Mouse (Mus musculus): ENCODE measurements at regions not wholly inside any gene's neighbourhood (a gene's known extent, or its start where the extent isn't known, plus 50 kb on each side); places are given as distances from the start of the nearest gene placed in this dataset.

DNA sequence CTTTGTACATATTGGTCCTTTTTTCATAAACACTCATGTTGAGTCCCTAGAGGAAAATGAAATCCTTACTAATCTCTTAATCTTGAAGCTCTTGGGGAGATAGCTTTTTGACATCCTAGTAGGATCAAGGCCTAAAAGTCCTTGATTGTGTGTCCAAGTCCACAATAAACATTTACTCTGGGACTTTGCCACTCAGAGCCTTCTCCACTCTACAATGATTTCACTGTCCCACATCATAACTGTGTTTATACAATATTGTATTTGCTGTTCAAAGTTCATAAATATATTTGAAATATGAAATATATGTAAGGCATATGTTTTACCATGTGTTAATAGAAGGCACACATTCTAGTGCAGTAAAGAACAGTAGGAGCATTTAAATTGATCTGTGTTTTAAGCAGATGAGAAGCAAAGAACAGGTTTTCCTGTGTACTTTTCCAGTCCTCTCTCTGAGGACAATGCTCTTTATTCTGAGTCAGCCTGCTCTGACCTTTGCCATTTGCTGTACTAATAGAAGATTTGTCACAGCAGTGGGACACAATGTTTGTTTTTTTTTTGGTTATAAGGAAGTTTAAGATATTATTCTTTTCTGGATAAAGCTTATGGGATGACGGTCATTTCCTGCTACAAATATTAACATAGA is 130.7 kb upstream of the Gprin3 start:
- no peak for DNase-seq

DNA sequence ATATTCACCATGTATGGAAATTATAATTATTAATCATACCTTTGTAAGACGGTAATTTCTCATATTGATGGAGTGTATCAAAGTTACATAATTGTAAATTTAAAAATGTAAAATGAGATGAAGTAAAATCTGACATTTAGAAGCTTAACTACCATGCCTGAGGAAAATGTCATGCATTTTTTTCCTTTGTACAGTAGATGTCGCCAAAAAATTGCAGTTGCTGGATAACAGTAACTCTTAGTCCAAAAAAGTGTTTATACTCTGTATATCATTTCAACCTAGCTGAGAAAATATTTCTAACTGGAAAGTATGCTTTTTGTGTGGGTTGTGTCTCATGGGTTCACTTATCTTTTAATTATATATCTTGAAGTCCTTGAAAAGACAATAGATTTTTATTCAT is 110.9 kb upstream of the Gprin3 start:
- DNase-seq = no peak

DNA sequence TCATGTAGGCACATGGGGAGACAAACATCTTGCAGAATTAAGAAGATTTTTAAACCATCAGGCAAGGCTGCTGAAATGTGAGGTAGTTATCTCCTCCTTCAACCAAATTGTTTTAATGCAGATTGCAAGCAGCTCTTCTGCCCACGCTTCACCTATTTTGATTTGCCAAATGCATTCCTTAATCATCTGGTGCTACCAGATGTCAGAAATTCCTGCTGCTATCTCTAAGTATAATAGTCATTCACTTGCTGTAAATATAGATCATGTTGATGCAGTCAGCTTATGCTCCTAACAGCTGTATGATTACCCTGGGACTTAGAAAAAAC is 98.8 kb upstream of the Gprin3 start:
- DNase-seq = no peak

DNA sequence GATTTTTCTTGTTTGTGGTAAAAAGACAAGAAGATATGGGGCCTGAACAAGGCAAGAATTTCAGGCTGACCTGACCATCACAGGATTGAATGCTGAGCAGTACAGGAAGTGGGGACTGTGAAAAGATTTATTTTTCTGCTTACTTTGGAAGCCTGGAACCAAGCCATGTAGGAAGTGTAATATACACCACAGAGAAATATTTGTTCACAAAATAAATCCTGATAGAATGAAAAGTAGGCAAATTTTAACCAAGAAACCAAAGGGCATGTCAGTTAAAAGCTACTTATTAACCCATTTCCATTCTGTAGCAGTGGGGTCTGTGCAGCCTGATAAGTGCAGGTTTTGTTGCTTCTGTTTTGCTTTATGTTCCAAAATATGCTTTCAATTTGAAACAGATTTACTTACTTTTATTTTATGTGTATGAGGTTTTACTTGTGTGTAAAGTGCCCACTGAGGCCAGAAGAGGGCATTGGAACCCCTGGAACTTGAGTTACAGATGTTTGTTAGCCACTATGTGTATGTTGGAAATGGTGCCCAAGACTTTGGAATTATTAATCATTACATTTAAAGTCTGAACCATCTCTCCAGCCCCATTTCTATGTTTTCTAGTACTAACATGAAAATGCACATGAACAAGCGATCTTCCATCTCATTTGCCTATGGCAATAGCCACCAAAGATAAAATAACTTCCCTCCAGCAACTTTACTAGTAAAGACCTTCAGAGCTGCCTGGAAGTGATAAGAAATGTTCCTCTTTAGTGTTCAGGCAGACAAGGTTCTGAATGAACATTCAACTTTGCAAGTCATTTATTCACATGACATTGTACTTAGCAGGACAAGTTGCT is 98.2 kb upstream of the Gprin3 start:
- no peak for DNase-seq

DNA sequence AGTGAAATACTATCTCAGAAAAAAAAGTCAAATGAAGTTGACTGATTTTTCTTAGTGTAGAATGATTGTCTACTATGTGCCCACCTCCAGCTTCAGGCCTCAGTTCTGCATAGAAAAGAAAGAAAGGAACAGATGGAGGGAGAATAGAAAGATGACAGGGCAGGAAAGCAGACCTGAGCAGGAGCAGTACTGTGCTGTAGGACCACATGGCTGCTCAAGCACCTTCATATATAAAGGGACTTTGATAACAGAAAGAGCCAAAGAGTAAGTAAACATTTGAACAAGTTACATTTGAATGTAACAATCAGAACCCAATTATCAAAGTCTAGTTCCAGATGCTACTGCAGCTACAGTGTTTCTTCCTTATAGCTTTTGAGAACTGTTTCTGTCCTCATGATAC is 96.9 kb upstream of the Gprin3 start:
- no peak for DNase-seq

DNA sequence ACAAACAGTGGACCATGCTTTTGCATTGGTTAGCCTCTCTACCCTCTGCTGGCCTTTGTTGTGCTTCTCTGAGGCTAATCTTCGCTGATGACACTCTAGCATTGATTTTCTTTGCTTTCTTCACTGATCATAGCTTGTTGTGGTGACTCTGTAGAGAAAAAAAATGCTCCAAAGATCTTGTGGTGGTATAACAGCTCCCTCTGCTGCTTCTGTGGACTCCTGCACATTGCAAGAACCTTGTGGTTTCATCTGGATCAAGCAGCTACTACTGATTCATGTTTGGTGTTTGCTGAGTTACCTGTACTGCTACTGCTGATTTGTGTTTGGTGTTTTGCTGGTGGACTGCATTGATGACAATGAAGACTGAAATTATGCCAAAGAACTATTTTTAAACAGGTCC is 74.7 kb upstream of the Gprin3 start:
- peak; percentile 5 for DNase-seq

DNA sequence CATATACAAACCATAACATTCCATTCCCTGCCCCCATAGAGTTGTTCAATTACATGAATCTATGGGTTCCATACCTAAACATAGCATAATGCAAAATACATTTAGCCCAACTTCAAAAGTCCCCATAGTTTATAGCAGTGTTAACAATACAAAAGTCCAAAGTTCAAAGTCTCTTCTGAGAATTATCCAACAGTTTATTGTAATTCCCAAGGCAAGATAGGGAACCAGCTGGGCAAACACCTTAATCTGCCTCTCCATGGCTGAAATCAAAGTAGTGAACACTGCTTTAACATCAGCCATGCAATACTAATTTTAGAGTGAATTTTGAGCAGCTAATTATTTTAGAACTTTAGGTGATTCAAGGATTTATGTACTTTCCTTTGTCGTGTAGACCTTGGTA is 72.7 kb upstream of the Gprin3 start:
- no peak for DNase-seq

DNA sequence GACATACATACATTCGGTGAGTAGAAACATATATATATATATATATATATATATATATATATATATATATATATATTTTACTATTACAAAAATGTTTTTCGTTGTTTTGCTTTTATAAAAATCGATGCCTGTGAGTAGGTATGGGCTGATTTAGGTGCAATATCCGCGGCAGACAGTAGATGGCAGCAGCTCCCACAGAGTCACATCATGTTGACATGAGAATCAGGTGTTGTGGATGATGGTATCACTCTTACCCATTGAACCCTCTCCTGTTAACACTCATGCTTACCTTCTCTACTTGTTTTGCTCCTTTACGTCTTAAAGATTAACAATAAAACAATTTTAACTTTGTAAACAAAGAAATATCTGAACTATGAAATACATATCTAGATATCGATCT is 72.0 kb upstream of the Gprin3 start:
- peak; percentile 63 for DNase-seq

DNA sequence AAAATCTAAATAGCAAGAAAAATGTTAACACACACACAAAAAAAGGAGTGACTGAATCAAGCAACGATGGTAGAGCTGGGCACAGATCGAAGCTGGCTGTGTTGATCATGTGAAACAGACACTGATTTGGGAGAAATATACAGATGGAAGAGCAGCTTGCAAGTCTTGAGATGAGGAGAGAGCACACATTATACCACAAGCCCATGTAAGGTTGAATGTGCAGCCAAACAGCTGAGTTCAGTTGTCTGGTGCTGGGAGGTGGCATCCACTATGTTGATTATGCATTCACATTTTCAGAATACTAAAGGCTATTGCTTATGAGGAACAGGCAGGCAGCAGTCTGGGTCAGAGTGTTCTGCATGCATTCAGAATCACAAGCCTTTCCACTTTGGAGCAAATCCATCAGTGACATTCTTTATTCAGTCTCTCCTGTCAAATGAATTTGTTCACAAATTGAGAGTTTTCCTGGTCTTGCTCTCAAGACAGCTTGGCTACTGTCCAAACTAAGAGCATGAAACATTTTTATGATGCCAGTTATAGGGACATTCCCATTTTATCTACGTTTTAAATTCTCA is 63.0 kb upstream of the Gprin3 start:
- no peak for DNase-seq

DNA sequence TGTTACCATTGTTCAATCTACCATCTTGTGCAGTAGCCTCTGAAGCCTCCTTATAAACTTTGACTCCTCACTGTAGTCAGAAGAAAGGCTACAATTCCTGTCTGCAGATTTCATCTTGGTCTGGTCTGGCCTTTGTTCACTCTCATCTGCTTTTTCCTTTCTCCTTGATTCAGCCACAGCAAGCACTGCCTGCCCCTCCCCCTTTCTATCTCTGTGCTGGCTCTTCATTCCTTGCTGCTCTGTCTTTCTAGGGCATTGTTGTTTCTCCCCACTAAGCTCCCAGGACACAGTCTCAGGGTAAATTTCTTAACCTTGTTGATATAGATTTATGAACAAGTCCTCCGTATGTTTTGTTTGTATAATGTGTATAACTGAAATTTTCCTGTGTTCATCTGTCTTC is 62.3 kb upstream of the Gprin3 start:
- DNase-seq = no peak

DNA sequence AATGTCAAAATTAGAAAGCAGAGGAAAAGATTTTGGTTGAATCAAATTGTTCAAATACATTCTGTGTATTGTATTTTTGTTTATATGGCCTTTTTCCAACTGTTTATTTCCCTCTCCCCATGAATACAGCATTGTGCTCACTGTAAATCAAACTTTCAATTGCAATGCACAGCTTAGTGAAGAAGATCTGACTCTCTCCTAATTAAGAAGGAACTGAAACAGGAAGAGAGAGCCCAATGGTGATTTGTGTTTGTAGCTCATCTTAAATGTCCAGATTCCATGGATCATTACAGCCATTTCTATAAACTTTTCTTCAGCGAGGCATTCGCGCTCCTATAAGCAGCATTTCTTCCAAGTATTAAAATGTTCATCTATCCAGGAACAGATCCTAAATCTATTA is 57.9 kb upstream of the Gprin3 start:
- no peak for DNase-seq

DNA sequence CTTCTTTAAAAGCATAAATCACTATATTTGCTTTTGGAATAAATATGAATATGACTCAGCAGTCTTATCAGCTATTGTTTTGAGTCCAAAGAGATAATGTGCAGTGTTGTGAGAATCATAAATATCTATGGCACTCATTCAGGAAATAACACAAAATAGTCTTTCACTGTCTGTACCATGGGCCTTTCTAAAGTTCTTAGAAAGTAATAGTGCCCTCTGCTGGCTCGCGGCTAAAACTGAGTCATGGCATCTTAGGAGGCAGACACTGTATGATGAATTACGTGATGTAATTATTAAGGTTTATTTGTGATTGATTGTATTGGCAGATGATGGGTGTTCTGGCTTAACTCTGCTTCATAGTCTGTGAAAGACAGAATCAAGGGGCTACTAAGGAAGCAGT is 57.5 kb upstream of the Gprin3 start:
- DNase-seq = peak; percentile 38

All from thymus, postnatal 25 days (tissue).